Mouse (Mus musculus): ENCODE results near the gene Galnt11. TPM values are rescaled to one million over a fixed set of nuclear protein-coding genes. Genes with fewer than 3 reads are reported as not detected.
"Not testable (repeated sequence)": the region's sequence is repeated elsewhere in the genome, so short reads cannot be mapped to it uniquely, and the experiment has no call there.

The Galnt11 gene
- 10 to 100 TPM; 43.4 to 45.0 TPM for total RNA-seq (2021)

GRCm38 (mm10) chr5:25221604-25222003, at the start of gene Galnt11:
Gene Galnt11 (plus strand): TSS chr5:25221904.
- DNase-seq: no peak

- not testable (repeated sequence) for DNase-seq
Measured at GRCm38 (mm10) chr5:25177937-25178336, 43.8 kb upstream of the Galnt11 start.

- DNase-seq: not testable (repeated sequence)
Measured at GRCm38 (mm10) chr5:25178543-25178942, 43.2 kb upstream of the Galnt11 start.

- no peak for DNase-seq
Measured at GRCm38 (mm10) chr5:25179284-25179683, 42.4 kb upstream of the Galnt11 start.

GRCm38 (mm10) chr5:25179936-25180488, 41.7 kb upstream of the Galnt11 start:
- no peak for DNase-seq

GRCm38 (mm10) chr5:25181004-25181531, 40.6 kb upstream of the Galnt11 start, which contains the start of gene Galntl5:
Gene Galntl5 (plus strand): TSS chr5:25181460.
- DNase-seq: no peak

GRCm38 (mm10) chr5:25183595-25183994, 38.1 kb upstream of the Galnt11 start:
- no peak for DNase-seq

GRCm38 (mm10) chr5:25184594-25184993, 37.1 kb upstream of the Galnt11 start:
- DNase-seq: no peak

- no peak for DNase-seq
Measured at GRCm38 (mm10) chr5:25187727-25188126, 34.0 kb upstream of the Galnt11 start.

- peak in 1 of 2 experiments; percentile 4 for DNase-seq
Measured at GRCm38 (mm10) chr5:25188802-25189201, 32.9 kb upstream of the Galnt11 start.

- no peak for DNase-seq
Measured at GRCm38 (mm10) chr5:25190521-25190920, 31.2 kb upstream of the Galnt11 start.

- DNase-seq: peak; percentile 45
Measured at GRCm38 (mm10) chr5:25211872-25212271, 9.8 kb upstream of the Galnt11 start.

GRCm38 (mm10) chr5:25213216-25213615, 8.5 kb upstream of the Galnt11 start:
- not testable (repeated sequence) for DNase-seq

GRCm38 (mm10) chr5:25215006-25215405, 6.7 kb upstream of the Galnt11 start:
- DNase-seq: no peak

GRCm38 (mm10) chr5:25222752-25223702, 1.3 kb downstream of the Galnt11 start, which contains the start of gene E130116L18Rik:
Gene E130116L18Rik (minus strand): TSS chr5:25223153.
- DNase-seq: peak; percentile 90

GRCm38 (mm10) chr5:25224377-25224776, 2.7 kb downstream of the Galnt11 start:
- DNase-seq: not testable (repeated sequence)

GRCm38 (mm10) chr5:25243101-25243500, 21.4 kb downstream of the Galnt11 start:
- no peak for DNase-seq

- no peak for DNase-seq
Measured at GRCm38 (mm10) chr5:25245806-25246472, 24.2 kb downstream of the Galnt11 start.

GRCm38 (mm10) chr5:25246473-25246865, 24.8 kb downstream of the Galnt11 start:
- no peak for DNase-seq

- no peak for DNase-seq
Measured at GRCm38 (mm10) chr5:25247036-25247435, 25.3 kb downstream of the Galnt11 start.

GRCm38 (mm10) chr5:25252423-25252822, 30.7 kb downstream of the Galnt11 start:
- no peak for DNase-seq

GRCm38 (mm10) chr5:25252825-25253544, 31.3 kb downstream of the Galnt11 start:
- no peak for DNase-seq
